Mouse (Mus musculus) adrenal gland, adult 10 weeks (tissue): ENCODE measurements around the gene Adamtsl1. TPM values are rescaled to one million over a fixed set of nuclear protein-coding genes. Genes with fewer than 3 reads are reported as not detected.

Experiments used
- polyA plus RNA-seq: library from polyadenylated mRNA; stranded (reverse); fragments of 350-450 nt; fragmentation: Illumina TruSeq; extraction: RNeasy Lipid Tissue Mini Kit (QIAGEN cat#74804); gene quantifications from one replicate; pipeline ENCODE4 v1.2.3, GENCODE M21; 2014; ENCODE audit warnings: low read depth, low replicate concordance

Adamtsl1 gene
- polyA plus RNA-seq, result 6.9 TPM

DNA sequence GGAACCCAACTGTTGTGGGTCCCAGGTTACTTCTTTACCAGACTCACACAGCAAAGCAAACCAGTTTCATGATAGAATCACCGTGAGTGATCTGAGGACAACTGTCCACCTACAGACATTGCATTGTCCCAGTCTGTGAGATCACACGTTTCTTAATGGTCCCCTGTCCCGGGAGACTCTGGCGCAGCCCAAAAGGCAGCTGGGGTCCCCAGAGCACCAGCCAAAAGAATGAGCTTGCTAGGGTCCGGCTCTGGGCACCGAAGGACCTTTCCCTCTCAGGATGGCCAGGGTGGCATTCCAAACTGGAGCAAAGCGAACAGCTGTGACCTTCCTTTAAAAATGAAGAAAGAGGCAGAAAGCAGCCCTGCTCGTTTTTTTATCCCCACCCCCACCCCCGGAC is at the start of gene Adamtsl1:
TSS of gene Adamtsl1 (plus strand) at position 381 of the 400 bp plus-strand sequence.

